Mouse (Mus musculus) liver, postnatal 0 days (tissue): Measurements from ENCODE around the gene Herc3.

Experiments
- CTCF ChIP-seq: sonication (generic); IDR thresholded peaks from 2 replicates; pipeline ENCODE4 v1.5.1; 2016; ENCODE audit warnings: antibody characterized with exemption, low read depth
- EP300 ChIP-seq: IDR thresholded peaks from 2 replicates; pipeline ENCODE4 v1.6.1; 2016; ENCODE audit warnings: antibody characterized with exemption, low read depth, mild to moderate bottlenecking

- TF ChIP-seq CTCF (no peak), EP300 (no peak)
These were observed 24.6 kb downstream of the Herc3 start for GRCm38 (mm10) chr6:58855676-58856367.
